Mouse (Mus musculus) heart, adult 2 months (tissue): Measurements from ENCODE around the gene Flnc.

Experiments
- CTCF ChIP-seq: fragments of 200-600 bp; IDR thresholded peaks from 2 replicates; pipeline ENCODE4 v1.8.1; 2022; ENCODE audit warnings: antibody characterized with exemption, mild to moderate bottlenecking, moderate library complexity
- EP300 ChIP-seq: fragments of 200-500 bp; IDR thresholded peaks from 2 replicates; pipeline ENCODE4 v1.6.1; 2011; ENCODE audit warnings: low read depth, low read length, control low read depth; ENCODE audit not compliant: insufficient read depth

DNA sequence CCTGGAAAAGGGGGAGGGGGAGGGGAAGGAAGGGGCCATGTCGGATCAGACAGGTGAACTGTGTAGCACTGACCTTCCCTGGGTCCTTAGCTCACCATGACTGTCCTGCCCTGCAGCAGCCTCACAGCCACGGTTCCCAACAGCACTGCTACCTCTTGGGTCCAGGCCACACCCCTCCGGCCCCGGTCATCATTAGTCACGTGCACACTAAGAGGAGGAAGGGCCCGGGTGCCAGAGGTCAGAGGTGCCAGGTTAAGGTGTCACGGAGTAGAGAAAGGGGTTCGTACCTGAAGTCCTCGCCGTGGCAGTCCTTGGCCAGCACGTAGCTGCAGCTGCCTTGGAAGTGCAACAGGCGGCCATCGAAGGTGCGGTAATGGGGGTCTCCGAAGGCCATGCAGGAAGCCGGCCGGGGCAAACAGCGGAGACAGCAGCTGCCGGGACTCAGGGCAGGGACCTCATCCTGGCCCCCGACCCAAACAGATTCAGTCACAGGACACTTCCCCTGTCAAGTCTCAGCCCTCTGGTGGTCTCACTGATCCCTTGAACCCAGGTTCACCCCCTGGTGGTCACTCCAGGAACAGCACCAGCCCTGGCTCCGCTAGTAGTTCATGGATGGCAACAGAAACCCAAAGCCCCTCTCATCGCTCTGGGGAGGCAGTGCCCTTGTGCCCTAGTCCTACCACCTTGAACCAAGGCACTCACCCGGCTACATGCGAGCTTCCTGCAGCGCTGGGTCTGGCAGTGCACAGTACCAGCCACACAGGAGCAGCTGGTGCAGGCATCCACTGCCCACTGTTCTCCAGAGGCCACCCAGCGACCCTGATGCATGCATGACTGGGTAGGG is 51.9 kb downstream of the Flnc start:
- 0 out of 2 replicates have a peak, but pooled peaks have one; percentile 34 for TF ChIP-seq EP300
- TF ChIP-seq CTCF: peak; percentile 91
